Comparison of ENCODE assay signal across 10 mouse cellular contexts in genomic region chr3:37654787-37655186, GRCm38 (mm10). TPM values are rescaled to one million over a fixed set of nuclear protein-coding genes. Genes with fewer than 3 reads are reported as not detected.
DNase-seq lines count a peak whose midpoint lies in the region; ATAC-seq lines count a peak whose summit lies in the region.
"Had no signal": no experiment of that assay in that cellular context is flagged by ENCODE, and none has a peak within 500 bp of the region (broad histone marks: within the 10 kb centered on the region; RNA-seq: fewer than 3 reads in every experiment).

No protein-coding gene starts in this region.

- ATAC-seq in kidney, embryonic 16.5 days (ENCODE audit: low FRiP score, low TSS enrichment) = no peak
- ATAC-seq in embryonic facial prominence, embryonic 12.5 days (ENCODE audit: insufficient number of reproducible peaks, insufficient read depth, low FRiP score, low TSS enrichment) = no peak
- ATAC-seq in hindbrain, embryonic 13.5 days (ENCODE audit: low FRiP score) = peak; percentile 27; the same call in 1 of the 2 replicates
- no peak for ATAC-seq in liver, embryonic 16.5 days (ENCODE audit: low read depth)

- peaks cover 46% of the 10 kb centered on the region for H3K4me1 ChIP-seq in kidney, embryonic 16.5 days (ENCODE audit: insufficient read depth, low read length)
- H3K4me1 ChIP-seq in embryonic facial prominence, embryonic 12.5 days = peaks cover 18% of the 10 kb centered on the region
- peaks cover 20% of the 10 kb centered on the region for H3K4me1 ChIP-seq in hindbrain, embryonic 13.5 days (replicated peaks)
- H3K4me1 ChIP-seq in liver, embryonic 16.5 days (ENCODE audit: control insufficient read depth, low read depth, low read length) = peaks cover 28% of the 10 kb centered on the region

- H3K9ac ChIP-seq in kidney, embryonic 16.5 days (replicated peaks; ENCODE audit: low read length) = peak overlapping the region; percentile 39; the same call in 1 of the 2 replicates
- H3K9ac ChIP-seq in embryonic facial prominence, embryonic 12.5 days = no peak overlapping the region
- no peak overlapping the region for H3K9ac ChIP-seq in hindbrain, embryonic 13.5 days
- no peak overlapping the region for H3K9ac ChIP-seq in liver, embryonic 16.5 days (ENCODE audit: low read depth, low read length)

- H3K27ac ChIP-seq in kidney, embryonic 16.5 days (ENCODE audit: low read length) = 0 out of 2 replicates have a peak overlapping the region, but pooled peaks have one; percentile 62
- H3K27ac ChIP-seq in embryonic facial prominence, embryonic 12.5 days = no peak overlapping the region
- no peak overlapping the region for H3K27ac ChIP-seq in hindbrain, embryonic 13.5 days
- no peak overlapping the region for H3K27ac ChIP-seq in liver, embryonic 16.5 days (ENCODE audit: low read length)

- H3K9me3 ChIP-seq in kidney, embryonic 16.5 days (ENCODE audit: low read length) = no peaks in the 10 kb centered on the region
- H3K9me3 ChIP-seq in embryonic facial prominence, embryonic 12.5 days = no peaks in the 10 kb centered on the region
- H3K9me3 ChIP-seq in hindbrain, embryonic 13.5 days = no peaks in the 10 kb centered on the region
- no peaks in the 10 kb centered on the region for H3K9me3 ChIP-seq in liver, embryonic 16.5 days (replicated peaks; ENCODE audit: control insufficient read depth, low read length)

- H3K36me3 ChIP-seq in kidney, embryonic 16.5 days (ENCODE audit: insufficient read depth, low read length) = no peaks in the 10 kb centered on the region
- H3K36me3 ChIP-seq in embryonic facial prominence, embryonic 12.5 days = no peaks in the 10 kb centered on the region
- no peaks in the 10 kb centered on the region for H3K36me3 ChIP-seq in hindbrain, embryonic 13.5 days
- H3K36me3 ChIP-seq in liver, embryonic 16.5 days (ENCODE audit: control insufficient read depth, insufficient read depth) = no peaks in the 10 kb centered on the region

- no peak for DNase-seq in kidney, postnatal 4 days
- DNase-seq in gastrocnemius, postnatal 10 days = no peak
- no peak for DNase-seq in layer of hippocampus, postnatal 25 days (ENCODE audit: extremely low spot score in 1 of 2, low spot score in 1 of 2)
- no peak for DNase-seq in embryo, embryonic 10.5 days (ENCODE audit: low spot score)
- DNase-seq: lung, postnatal 36 days; right cerebral cortex, adult 18-20 months had no signal

- WGBS in kidney, embryonic 16.5 days = 63% methylated on average over 6 of the region's 6 CpGs
- WGBS in embryonic facial prominence, embryonic 12.5 days = 64% methylated on average over 6 of the region's 6 CpGs
- 67% methylated on average over 6 of the region's 6 CpGs for WGBS in hindbrain, embryonic 13.5 days
- WGBS in liver, embryonic 16.5 days (ENCODE audit: insufficient replicate concordance) = 36% methylated on average over 6 of the region's 6 CpGs

- H3K4me2 ChIP-seq in kidney, embryonic 16.5 days (replicated peaks; ENCODE audit: low read depth, low read length) = peak overlapping the region; percentile 53
- peak overlapping the region; percentile 47 for H3K4me2 ChIP-seq in embryonic facial prominence, embryonic 12.5 days (replicated peaks)
- peak overlapping the region; percentile 53 for H3K4me2 ChIP-seq in hindbrain, embryonic 13.5 days
- H3K4me2 ChIP-seq in liver, embryonic 16.5 days (ENCODE audit: low read depth, low read length) = peak overlapping the region; percentile 72

- peak overlapping the region; percentile 38 for H3K4me3 ChIP-seq in kidney, embryonic 16.5 days (ENCODE audit: low read length)
- H3K4me3 ChIP-seq in embryonic facial prominence, embryonic 12.5 days = no peak overlapping the region
- 0 out of 2 replicates have a peak overlapping the region, but pooled peaks have one; percentile 28 for H3K4me3 ChIP-seq in hindbrain, embryonic 13.5 days
- H3K4me3 ChIP-seq in liver, embryonic 16.5 days (ENCODE audit: low read depth, low read length) = peak overlapping the region; percentile 56

- no peaks in the 10 kb centered on the region for H3K27me3 ChIP-seq in kidney, embryonic 16.5 days (ENCODE audit: insufficient read depth, low read length)
- peaks cover 11% of the 10 kb centered on the region; the same call in 1 of the 2 replicates for H3K27me3 ChIP-seq in embryonic facial prominence, embryonic 12.5 days
- H3K27me3 ChIP-seq in hindbrain, embryonic 13.5 days = peaks cover 47% of the 10 kb centered on the region
- H3K27me3 ChIP-seq in liver, embryonic 16.5 days (ENCODE audit: control insufficient read depth, insufficient read depth, low read depth, low read length) = peaks cover 17% of the 10 kb centered on the region

RNA-seq across cellular contexts. Expression of gene Spry1, which starts 15.0 kb away (rescaled TPM):
- polyA plus RNA-seq in kidney, embryonic 16.5 days (2015; fragmentation: Nextera tagmentation; extraction: Ambion mirVana) = 36.2 and 39.6 TPM in 2 replicates
- polyA plus RNA-seq in embryonic facial prominence, embryonic 12.5 days (2016; fragmentation: Nextera tagmentation; extraction: Ambion mirVana) = 12.8 and 13.6 TPM in 2 replicates
- polyA plus RNA-seq in hindbrain, embryonic 13.5 days (2015; fragmentation: Nextera tagmentation; extraction: Ambion mirVana) = 4.4 and 5.7 TPM in 2 replicates
- polyA plus RNA-seq in liver, embryonic 16.5 days (2015; fragmentation: Nextera tagmentation; extraction: Ambion mirVana) = 2.8 and 2.9 TPM in 2 replicates
- 10 to 100 TPM; 51.7 to 61.1 TPM for total RNA-seq in gastrocnemius, postnatal 10 days (2021)
- 10 to 100 TPM; 14.0 to 14.2 TPM for total RNA-seq in layer of hippocampus, postnatal 25 days (2021)
